Mouse (Mus musculus): Measurements from ENCODE around the gene Zfp748. TPM values are rescaled to one million over a fixed set of nuclear protein-coding genes. Genes with fewer than 3 reads are reported as not detected.

The Zfp748 gene
- polyA plus RNA-seq (2014; fragmentation: Nextera tagmentation; extraction: Ambion mirVana) = 8.3 and 9.6 TPM in 2 replicates

DNA sequence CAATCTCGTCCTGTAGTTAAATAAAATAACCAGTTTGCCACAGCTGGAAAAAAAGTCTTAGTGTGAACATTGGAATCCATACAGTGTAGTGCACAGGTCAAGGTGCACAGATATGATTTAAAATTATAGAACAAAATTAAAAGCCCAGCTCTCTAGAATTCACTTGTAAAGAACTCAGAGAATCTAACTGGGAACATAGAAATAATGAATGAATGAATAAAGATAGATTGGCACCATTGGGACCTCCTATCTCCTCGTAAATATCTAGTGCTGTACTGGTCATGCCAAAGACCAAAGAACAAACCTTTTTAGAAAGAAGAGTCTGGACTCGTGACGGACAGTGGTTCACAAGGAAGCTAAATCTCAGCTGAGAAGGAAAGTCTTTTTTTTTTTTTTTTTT is at the start of gene Zfp748:
Zfp748 (minus strand) TSS at position 101 of the 400 bp plus-strand sequence.
- peak within 1 kb of the TSS; percentile 86 to 95 for H3K4me3 ChIP-seq (ENCODE audit: control insufficient read depth in 1 of 2, insufficient read depth in 1 of 2, low read depth in 1 of 2, low read length in 2 of 2)
- H3K27me3 ChIP-seq (ENCODE audit: control insufficient read depth, insufficient read depth, low read length) = no peaks in the 10 kb centered on the region
- no peaks in the 10 kb centered on the region for H3K36me3 ChIP-seq (ENCODE audit: control insufficient read depth, insufficient read depth, low read length)
- H3K4me2 ChIP-seq (ENCODE audit: low read length) = peak within 1 kb of the TSS; percentile 87
- ATAC-seq (ENCODE audit: insufficient number of reproducible peaks, insufficient read depth, low FRiP score, low read depth) = no peak
- H3K27ac ChIP-seq (replicated peaks in 1 of 2; ENCODE audit: control insufficient read depth in 1 of 2, insufficient read depth in 1 of 2, low read depth in 2 of 2, low read length in 2 of 2) = peak within 1 kb of the TSS; percentile 91 to 92
- peaks cover 3 to 13% of the 10 kb centered on the region in 2 experiments; a peak in 3 of 4 replicates for H3K4me1 ChIP-seq (ENCODE audit: control insufficient read depth in 2 of 2, insufficient read depth in 2 of 2, low read length in 2 of 2)
- H3K9me3 ChIP-seq (ENCODE audit: control insufficient read depth, low read length) = no peaks in the 10 kb centered on the region
- 70% methylated on average over 4 of the region's 4 CpGs for WGBS
- peak within 1 kb of the TSS; percentile 92 for H3K9ac ChIP-seq (ENCODE audit: low read length)

DNA sequence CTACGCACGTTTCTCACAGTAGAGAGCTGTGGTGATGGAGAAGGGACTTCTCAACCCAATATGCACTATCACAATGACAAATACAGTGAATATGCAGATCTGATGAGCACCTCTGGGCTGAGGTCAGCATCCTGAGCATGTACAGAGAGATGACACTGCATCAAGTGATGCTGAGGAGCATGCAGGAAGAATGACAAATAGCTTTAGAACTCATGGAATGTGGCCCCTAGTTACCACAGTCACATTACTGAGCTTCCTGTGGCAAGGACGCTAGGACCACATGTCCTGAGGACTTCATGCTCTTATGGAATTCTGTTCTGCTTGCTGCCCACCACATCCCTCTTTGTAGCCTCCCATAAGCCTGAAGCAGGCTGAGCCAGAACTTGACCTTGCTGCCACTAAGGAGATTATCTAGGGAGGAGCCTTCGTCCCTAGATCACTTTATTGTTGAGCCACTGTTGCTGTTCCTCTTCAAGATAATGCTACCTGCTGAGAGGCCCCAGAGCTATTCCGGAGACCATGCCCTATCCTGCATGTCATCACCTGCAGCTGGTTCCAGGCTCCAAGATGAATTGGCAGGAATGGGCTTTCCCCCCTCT is 19.1 kb upstream of the Zfp748 start:
- Histone ChIP-seq H3K27me3 (ENCODE audit: control insufficient read depth, insufficient read depth, low read length) (no peaks in the 10 kb centered on the region), H3K4me2 (ENCODE audit: low read length) (no peak overlapping the region), H3K36me3 (ENCODE audit: control insufficient read depth, insufficient read depth, low read length) (no peaks in the 10 kb centered on the region), H3K4me1 (ENCODE audit: control insufficient read depth in 2 of 2, insufficient read depth in 2 of 2, low read length in 2 of 2) (no peaks in the 10 kb centered on the region), H3K9ac (ENCODE audit: low read length) (no peak overlapping the region), H3K27ac (replicated peaks in 1 of 2; ENCODE audit: control insufficient read depth in 1 of 2, insufficient read depth in 1 of 2, low read depth in 2 of 2, low read length in 2 of 2) (no peak overlapping the region), H3K9me3 (ENCODE audit: control insufficient read depth, low read length) (no peaks in the 10 kb centered on the region), H3K4me3 (ENCODE audit: control insufficient read depth in 1 of 2, insufficient read depth in 1 of 2, low read depth in 1 of 2, low read length in 2 of 2) (no peak overlapping the region)
- WGBS = 56% methylated on average over 5 of the region's 5 CpGs
- ATAC-seq (ENCODE audit: insufficient number of reproducible peaks, insufficient read depth, low FRiP score, low read depth) = no peak

- Histone ChIP-seq H3K9ac (ENCODE audit: low read length) (peak overlapping the region; percentile 92), H3K36me3 (ENCODE audit: control insufficient read depth, insufficient read depth, low read length) (no peaks in the 10 kb centered on the region), H3K4me1 (ENCODE audit: control insufficient read depth in 2 of 2, insufficient read depth in 2 of 2, low read length in 2 of 2) (peaks cover 3 to 13% of the 10 kb centered on the region in 2 experiments; a peak in 3 of 4 replicates), H3K9me3 (ENCODE audit: control insufficient read depth, low read length) (no peaks in the 10 kb centered on the region), H3K27me3 (ENCODE audit: control insufficient read depth, insufficient read depth, low read length) (no peaks in the 10 kb centered on the region), H3K27ac (replicated peaks in 1 of 2; ENCODE audit: control insufficient read depth in 1 of 2, insufficient read depth in 1 of 2, low read depth in 2 of 2, low read length in 2 of 2) (peak overlapping the region; percentile 91 to 92), H3K4me3 (ENCODE audit: control insufficient read depth in 1 of 2, insufficient read depth in 1 of 2, low read depth in 1 of 2, low read length in 2 of 2) (peak overlapping the region; percentile 86 to 95), H3K4me2 (ENCODE audit: low read length) (peak overlapping the region; percentile 87)
- peak; percentile 89 for ATAC-seq (ENCODE audit: insufficient number of reproducible peaks, insufficient read depth, low FRiP score, low read depth)
- WGBS = under 1% methylated on average over 44 of the region's 44 CpGs
These were observed 904 bp downstream of the Zfp748 start for GRCm38 (mm10) chr13:67552505-67553346.

- Histone ChIP-seq H3K27me3 (ENCODE audit: control insufficient read depth, insufficient read depth, low read length) (no peaks in the 10 kb centered on the region), H3K4me1 (ENCODE audit: control insufficient read depth in 2 of 2, insufficient read depth in 2 of 2, low read length in 2 of 2) (no peaks in the 10 kb centered on the region), H3K4me2 (ENCODE audit: low read length) (no peak overlapping the region), H3K27ac (replicated peaks in 1 of 2; ENCODE audit: control insufficient read depth in 1 of 2, insufficient read depth in 1 of 2, low read depth in 2 of 2, low read length in 2 of 2) (no peak overlapping the region), H3K9ac (ENCODE audit: low read length) (no peak overlapping the region), H3K9me3 (ENCODE audit: control insufficient read depth, low read length) (no peaks in the 10 kb centered on the region), H3K36me3 (ENCODE audit: control insufficient read depth, insufficient read depth, low read length) (peaks cover 48% of the 10 kb centered on the region), H3K4me3 (ENCODE audit: control insufficient read depth in 1 of 2, insufficient read depth in 1 of 2, low read depth in 1 of 2, low read length in 2 of 2) (no peak overlapping the region)
- ATAC-seq (ENCODE audit: insufficient number of reproducible peaks, insufficient read depth, low FRiP score, low read depth) = no peak
- WGBS = 84% methylated on average over 1 of the region's 1 CpGs
These were observed 7.7 kb downstream of the Zfp748 start for GRCm38 (mm10) chr13:67545941-67546340.

GRCm38 (mm10) chr13:67527049-67527730 is 26.4 kb downstream of the Zfp748 start:
- Histone ChIP-seq H3K27me3 (ENCODE audit: control insufficient read depth, insufficient read depth, low read length) (no peaks in the 10 kb centered on the region), H3K4me3 (ENCODE audit: control insufficient read depth in 1 of 2, insufficient read depth in 1 of 2, low read depth in 1 of 2, low read length in 2 of 2) (no peak overlapping the region), H3K27ac (replicated peaks in 1 of 2; ENCODE audit: control insufficient read depth in 1 of 2, insufficient read depth in 1 of 2, low read depth in 2 of 2, low read length in 2 of 2) (no peak overlapping the region), H3K9me3 (ENCODE audit: control insufficient read depth, low read length) (no peaks in the 10 kb centered on the region), H3K4me2 (ENCODE audit: low read length) (no peak overlapping the region), H3K36me3 (ENCODE audit: control insufficient read depth, insufficient read depth, low read length) (no peaks in the 10 kb centered on the region), H3K9ac (ENCODE audit: low read length) (no peak overlapping the region), H3K4me1 (ENCODE audit: control insufficient read depth in 2 of 2, insufficient read depth in 2 of 2, low read length in 2 of 2) (peaks cover 0 to 15% of the 10 kb centered on the region in 2 experiments; a peak in 3 of 4 replicates)
- 74% methylated on average over 3 of the region's 3 CpGs for WGBS
- no peak for ATAC-seq (ENCODE audit: insufficient number of reproducible peaks, insufficient read depth, low FRiP score, low read depth)

DNA sequence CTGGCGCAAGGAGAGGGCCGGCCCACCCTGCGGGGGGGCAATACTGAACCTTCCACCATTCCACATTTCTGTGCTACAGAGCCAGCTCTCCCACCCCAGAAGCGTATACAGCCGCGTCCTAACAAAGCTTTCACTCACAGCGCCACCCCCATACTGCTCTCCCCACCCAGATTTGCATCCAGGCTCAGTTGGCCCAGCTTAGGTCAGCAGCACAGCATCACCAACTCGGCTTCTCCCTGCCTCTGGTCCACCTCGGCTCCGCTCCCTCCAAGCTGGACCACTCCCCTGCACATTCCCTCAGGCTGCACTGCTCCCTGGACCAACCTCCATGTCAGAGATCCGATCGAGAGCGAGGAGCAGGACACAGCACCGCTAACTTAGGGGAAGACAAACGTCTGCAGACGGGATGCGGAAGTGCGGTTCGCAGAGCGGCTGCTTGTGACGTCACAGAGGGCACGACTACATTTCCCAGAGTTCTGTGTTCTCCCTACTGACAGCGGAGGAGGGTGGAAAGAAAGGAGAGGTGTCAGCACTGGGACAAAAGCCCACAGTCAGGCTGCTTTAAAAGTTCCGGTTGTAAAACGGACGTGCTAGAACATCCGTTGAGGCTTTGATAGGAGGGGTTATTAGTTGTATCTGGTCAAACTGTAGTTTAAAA is 27.7 kb downstream of the Zfp748 start, which contains the start of the genes Gm26965 and Zfp87:
Gm26965 (minus strand) TSS at position 399 of the 658 bp plus-strand sequence.
Zfp87 (minus strand) TSS at position 425 of the 658 bp plus-strand sequence.
- Histone ChIP-seq H3K9me3 (ENCODE audit: control insufficient read depth, low read length) (no peaks in the 10 kb centered on the region), H3K36me3 (ENCODE audit: control insufficient read depth, insufficient read depth, low read length) (peaks cover 2% of the 10 kb centered on the region), H3K4me3 (ENCODE audit: control insufficient read depth in 1 of 2, insufficient read depth in 1 of 2, low read depth in 1 of 2, low read length in 2 of 2) (peak within 1 kb of the TSS; percentile 78 to 93), H3K4me1 (ENCODE audit: control insufficient read depth in 2 of 2, insufficient read depth in 2 of 2, low read length in 2 of 2) (peaks cover 0 to 15% of the 10 kb centered on the region in 2 experiments; a peak in 3 of 4 replicates), H3K4me2 (ENCODE audit: low read length) (peak within 1 kb of the TSS; percentile 92), H3K27me3 (ENCODE audit: control insufficient read depth, insufficient read depth, low read length) (no peaks in the 10 kb centered on the region), H3K27ac (replicated peaks in 1 of 2; ENCODE audit: control insufficient read depth in 1 of 2, insufficient read depth in 1 of 2, low read depth in 2 of 2, low read length in 2 of 2) (peak within 1 kb of the TSS; percentile 64 to 68), H3K9ac (ENCODE audit: low read length) (peak within 1 kb of the TSS; percentile 84)
- under 1% methylated on average over 27 of the region's 27 CpGs for WGBS
- ATAC-seq (ENCODE audit: insufficient number of reproducible peaks, insufficient read depth, low FRiP score, low read depth) = peak; percentile 96

DNA sequence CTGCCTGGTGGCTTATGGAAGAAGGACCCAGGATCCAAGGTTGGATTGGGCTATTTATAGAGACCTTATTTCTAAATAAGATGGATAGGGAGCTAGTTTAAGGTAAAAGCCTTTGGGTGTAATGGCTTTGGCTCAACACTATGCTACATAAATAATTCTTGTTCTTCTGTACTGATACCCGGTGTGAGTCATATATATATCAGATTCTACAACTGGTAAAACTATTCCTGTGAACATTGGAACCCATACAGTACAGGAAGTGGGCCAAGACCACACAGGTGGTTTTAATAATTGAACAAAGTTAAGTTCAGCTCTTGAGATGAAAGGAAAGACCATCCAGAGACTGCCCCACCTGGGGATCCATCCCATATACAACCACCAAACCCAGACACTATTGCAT is 52.7 kb downstream of the Zfp748 start:
- ATAC-seq (ENCODE audit: insufficient number of reproducible peaks, insufficient read depth, low FRiP score, low read depth) = no peak
- 90% methylated on average over 1 of the region's 1 CpGs for WGBS
- H3K27ac ChIP-seq (replicated peaks in 1 of 2; ENCODE audit: control insufficient read depth in 1 of 2, insufficient read depth in 1 of 2, low read depth in 2 of 2, low read length in 2 of 2) = no peak overlapping the region

More for the DNA sequence above, 52.7 kb downstream of the Zfp748 start:
- no peaks in the 10 kb centered on the region for H3K27me3 ChIP-seq (ENCODE audit: control insufficient read depth, insufficient read depth, low read length)
- no peak overlapping the region for H3K9ac ChIP-seq (ENCODE audit: low read length)
- H3K4me2 ChIP-seq (ENCODE audit: low read length) = no peak overlapping the region
- H3K9me3 ChIP-seq (ENCODE audit: control insufficient read depth, low read length) = no peaks in the 10 kb centered on the region
- no peak overlapping the region for H3K4me3 ChIP-seq (ENCODE audit: control insufficient read depth in 1 of 2, insufficient read depth in 1 of 2, low read depth in 1 of 2, low read length in 2 of 2)
- peaks cover 2 to 5% of the 10 kb centered on the region in 2 experiments; a peak in 1 of 4 replicates for H3K4me1 ChIP-seq (ENCODE audit: control insufficient read depth in 2 of 2, insufficient read depth in 2 of 2, low read length in 2 of 2)
- no peaks in the 10 kb centered on the region for H3K36me3 ChIP-seq (ENCODE audit: control insufficient read depth, insufficient read depth, low read length)
